Mouse (Mus musculus): ENCODE data around the gene Celsr1.

Gene Celsr1

DNA sequence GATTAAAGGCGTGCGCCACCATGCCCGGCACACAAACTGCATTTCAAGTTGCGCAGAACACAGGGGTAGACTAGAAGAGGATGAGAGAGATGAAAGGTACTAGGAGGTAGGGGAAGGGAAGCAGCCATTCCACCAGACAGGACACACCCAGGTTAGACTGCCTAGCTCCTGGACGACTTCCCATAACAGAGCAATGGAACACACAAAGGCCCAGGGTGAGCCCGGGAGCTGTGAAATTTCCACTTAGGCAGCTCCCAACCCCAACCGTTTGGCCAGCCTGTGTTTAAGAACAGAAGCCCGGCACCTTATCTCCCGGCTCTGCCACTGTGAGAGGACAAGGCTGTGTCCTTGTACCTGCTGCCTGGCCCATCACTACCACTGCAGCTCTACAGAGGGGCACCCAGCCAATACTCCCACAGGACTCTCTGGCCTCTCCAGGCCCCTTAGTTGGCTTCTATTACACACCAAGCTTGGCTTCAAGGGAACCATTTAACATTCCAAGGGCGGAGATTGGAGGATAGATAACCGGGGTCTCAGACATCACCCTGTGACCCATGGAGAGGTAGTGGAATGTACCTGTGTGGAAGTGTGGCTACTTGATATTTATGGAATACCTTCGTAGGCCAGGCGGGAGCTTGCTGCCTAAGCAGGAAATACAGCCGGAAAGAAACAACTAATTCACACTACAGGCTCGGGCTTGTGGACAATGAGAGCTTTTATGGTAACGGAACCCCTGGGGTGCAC lies 84.0 kb downstream of the Celsr1 start:
- DNase-seq: no peak

DNA sequence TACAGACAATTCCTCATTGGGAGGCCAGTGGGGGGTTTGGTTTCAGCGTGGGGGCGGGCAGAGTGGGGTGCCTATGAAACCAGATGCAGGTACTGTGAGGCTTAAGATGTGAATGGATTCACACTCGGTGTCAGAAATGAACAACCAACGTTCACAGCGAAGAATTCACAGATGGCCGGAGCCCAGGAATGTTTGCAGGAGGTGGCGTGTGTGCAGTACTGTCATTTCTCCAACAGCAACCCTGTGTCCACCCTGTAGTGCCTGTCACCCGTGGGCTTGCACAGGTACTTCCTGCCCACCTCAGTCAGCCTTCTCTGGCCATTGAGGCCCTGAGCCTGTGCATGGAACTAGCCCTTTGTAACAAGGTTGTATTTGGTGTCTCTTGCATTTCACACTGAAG lies 85.6 kb downstream of the Celsr1 start:
- no peak for DNase-seq

DNA sequence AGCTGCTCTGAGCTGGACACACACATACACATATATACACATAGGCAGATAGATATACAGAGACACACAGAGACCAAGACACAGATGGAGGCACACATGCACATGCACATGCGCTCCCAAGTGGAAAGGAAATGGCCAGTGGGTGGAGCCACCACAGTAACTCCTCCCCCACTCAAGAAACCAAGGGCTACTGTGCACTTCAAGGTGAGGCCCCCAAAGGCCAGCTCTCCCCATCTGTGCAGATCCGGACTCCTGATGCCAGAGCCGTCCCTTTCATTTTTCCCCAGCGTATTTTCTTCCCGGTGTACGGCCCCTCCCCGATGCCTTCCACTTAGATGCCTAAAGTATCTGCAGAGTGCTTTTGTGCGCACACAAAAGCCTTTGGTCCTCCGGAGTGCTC lies 86.0 kb downstream of the Celsr1 start:
- no peak for DNase-seq

DNA sequence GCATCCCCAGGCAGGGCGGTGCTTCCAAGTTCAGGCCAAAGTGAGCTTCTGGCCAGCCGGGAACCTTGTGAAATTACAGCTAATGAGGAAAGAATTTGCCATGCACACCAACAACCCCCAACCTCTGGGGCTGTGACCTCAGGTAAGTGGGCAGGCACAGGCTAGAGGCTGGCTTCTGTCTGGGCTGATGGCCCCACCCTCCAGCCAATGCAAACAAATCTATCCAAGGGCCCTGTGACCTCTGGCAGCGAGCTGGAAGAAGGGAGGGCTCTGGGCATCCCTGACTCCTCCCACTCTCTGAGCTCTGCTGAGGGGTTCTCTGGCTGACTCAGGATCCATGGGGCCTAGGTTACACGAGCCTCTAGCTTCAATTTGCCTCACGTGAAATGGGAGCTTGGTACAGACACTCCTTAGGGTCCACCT lies 97.9 kb downstream of the Celsr1 start:
- no peak for DNase-seq

DNA sequence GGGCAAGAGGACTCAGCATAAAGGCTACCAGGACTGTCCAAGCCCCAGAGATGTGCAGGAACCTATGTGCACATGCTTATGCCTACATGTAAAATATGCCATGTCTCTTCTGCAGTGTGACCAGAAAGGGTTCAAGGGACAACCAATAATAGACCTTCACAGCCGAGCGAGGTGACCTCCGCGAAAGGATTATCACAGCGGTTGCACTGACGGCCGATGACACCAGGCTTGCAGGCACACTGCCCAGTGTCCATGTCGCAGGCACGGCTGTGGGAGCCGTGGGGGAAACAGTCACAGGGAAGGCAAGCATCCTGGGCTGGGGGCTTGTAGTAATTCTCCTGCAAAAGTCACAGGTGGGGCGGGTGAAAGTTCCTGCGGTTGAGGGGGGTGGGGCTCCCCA lies 105.4 kb downstream of the Celsr1 start:
- no peak for DNase-seq

DNA sequence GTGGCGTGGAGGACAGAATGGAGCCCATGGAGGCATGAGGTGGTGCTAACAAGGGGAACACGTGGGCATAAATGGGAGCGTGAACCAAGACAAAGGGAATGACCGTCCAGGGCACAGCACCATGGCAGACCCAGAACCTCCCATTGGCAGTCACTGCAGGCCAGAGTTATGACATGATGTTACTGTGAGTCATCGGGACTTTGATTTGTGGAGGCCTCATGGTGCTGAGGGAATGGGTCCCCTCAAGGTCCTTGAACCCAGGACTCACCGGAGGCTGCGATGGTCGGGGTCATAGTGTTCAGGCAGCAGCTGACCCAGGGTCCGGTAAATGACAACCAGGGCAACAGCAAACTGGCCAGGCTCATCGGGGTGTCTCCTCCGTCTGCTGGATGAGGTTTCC lies 111.7 kb downstream of the Celsr1 start:
- DNase-seq: no peak

DNA sequence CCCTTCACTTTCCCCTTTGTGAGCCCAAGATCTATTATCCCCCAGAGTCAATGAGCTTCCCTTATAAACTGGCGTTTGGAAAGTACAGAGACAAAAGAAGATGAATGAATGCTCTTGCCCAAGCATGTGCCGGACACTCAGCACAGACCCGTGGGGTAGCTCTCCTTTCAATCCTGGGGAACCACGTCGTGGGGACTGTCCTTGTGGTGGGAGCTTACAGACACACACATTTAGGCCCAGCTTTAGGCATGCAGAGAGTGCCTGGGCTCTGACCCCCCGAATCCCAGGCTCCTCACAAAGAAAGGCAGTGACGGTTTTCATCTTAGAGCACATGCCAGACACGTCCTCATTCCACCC lies 113.7 kb downstream of the Celsr1 start:
- no peak for DNase-seq

DNA sequence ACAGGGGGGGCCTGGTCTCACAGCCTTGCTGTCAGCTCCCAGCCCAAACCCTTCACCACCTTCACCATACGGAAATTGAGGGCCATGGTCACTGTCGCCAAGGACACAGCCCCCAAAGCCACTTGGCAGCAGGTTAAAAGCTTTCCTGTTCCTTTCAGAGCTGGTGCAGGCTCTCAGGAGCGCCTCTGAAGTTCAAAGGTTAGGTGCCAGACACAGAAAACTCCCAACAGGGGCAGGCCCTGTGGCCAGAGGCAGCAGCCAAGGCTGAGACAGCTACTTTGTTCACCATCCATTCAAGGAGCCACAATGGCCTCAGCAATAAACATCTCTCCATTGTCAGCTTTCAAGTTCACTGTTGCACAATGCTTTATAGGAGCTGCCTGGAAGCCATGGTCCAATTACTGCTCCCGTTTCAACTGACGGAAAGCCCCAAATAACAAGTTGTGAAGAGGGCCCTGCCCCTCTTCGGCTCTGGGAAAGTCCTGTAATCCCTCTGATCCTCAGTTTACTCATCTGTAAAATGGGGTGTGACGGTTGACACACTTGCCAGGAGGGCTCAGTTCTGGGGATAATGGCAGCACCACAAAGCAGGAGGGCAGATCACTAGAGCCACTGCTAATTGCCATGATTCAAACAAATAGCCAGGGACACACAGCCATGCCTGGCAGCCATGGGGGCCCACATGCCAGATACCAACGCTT lies 114.2 kb downstream of the Celsr1 start:
- no peak for DNase-seq

DNA sequence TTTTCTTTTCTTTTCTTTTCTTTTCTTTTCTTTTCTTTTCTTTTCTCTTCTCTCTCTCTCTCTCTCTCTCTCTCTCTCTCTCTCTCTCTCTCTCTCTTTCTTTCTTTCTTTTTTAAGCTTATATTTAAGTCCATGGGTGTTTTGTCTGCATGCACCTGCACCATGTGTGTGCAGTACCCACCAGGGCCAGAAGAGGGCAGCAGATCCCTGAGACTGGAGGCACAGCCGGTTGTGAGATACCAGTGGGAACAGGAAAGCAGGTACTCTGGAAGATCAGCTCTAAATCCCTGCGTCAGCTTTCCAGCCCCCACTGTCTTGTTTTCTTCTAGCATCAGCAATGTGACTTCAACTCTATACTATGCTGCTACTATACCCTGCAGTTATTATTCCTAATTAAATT lies 120.0 kb downstream of the Celsr1 start:
- no peak for DNase-seq

DNA sequence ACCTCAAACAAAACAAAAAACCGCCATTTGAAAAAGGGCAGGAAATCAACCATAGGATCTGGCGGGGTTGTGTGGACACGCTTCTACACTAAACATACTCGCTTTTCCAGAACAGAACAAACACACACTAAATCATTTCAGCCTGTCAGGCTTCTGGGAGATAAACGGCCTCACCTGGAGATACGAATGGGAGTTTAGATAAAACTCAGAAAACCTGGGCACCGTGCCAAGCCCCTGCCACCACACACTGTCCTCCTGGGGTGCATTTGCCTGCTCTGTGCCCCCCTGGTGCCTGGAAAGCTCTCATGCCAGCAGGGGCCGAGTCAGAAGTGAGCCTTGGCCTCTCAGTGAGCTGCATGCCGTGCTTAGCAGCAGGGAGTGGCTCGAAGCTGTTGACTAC lies 123.6 kb downstream of the Celsr1 start:
- DNase-seq: no peak

DNA sequence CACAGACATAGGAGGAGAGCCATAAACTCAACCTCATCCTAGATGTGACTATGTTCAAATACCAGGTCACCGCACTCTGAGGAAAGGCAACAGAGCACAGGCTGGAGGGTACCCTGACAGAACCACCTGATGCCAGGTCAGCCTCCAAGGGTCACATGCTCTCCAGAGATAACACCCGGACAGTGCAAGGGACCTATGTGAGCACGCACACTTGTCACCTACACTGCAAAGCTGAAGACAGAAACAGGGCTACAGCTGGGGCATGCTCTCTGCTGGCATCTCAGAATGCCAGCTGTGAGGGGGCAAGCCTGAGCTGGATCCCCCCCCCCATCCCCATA lies 124.1 kb downstream of the Celsr1 start:
- DNase-seq: no peak

DNA sequence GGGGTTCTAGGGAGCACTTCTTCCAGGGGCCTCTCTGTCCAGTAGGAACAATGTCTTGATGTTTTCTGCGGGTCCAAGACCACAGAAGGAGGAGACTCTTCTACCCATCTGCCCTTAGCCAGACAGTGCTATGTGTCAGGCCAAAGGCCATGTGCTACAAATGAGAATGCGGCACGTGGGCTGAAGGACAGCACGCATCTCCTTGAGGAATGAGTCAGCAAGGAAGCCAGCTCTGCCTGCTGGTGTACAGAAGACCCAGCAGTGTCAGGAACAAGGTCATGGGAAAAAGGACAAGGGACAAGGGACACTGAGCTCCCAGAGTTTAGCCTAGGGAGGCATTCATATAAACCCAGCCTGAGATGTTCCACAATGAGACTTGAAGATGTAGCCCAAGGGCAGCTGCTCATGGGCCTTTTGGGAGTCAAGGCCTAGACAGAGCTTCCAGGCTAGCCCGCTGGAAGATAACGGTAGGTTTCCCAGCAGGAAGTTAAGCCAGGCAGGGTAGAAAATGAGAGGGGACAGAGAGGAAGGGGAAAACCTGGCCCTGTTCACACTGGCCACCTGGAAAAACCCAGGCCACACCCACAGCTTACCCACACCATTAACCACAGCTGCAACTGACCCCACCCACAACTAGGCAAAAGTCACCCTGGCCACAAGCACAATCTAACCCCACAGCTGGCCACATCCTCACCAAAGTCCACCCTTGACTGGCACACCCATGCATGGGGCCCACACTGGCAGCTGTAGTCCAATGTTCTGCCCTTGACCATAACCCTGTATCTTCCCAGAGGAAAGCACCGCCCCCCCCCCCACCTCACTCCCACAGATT lies 124.7 kb downstream of the Celsr1 start:
- no peak for DNase-seq

DNA sequence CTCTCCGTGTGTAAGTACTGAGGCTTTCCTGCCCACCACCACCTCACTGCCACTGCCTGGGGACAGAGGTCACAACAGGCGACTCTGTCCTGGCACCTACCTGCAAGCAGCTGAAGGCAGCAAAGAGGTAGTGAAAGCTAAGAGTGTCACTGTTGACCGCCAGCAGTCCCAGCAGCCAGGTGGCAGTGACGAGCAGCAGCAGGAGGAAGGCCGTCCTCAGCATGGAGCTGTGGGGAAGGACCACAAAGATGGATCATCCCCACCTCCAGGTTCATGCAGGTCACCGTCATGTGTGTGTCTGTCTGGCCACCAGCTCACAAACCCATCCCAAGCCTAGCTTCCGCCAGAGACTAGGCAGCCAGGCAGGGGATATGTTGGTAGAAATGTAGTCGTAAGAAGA lies 129.8 kb downstream of the Celsr1 start:
- no peak for DNase-seq

DNA sequence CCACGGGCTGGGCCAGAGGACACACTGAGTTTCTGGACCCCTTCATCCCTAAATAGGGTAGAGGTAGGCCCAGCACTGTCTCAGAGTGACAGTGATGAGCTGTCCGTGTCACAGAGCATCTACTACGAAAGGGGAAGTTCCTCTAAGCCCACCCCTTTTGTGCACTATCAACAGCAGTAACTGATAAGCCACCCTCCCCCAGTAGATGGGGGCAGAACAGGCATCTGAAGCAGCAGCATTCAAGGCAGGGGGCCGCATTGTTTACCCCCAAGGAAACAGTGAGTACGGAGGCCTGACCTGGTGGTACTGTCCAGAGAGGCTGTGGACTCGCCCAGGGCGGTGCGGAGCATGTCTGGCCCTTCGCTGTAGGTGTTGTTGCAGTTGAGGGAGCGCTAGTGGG lies 131.1 kb downstream of the Celsr1 start:
- DNase-seq: no peak

DNA sequence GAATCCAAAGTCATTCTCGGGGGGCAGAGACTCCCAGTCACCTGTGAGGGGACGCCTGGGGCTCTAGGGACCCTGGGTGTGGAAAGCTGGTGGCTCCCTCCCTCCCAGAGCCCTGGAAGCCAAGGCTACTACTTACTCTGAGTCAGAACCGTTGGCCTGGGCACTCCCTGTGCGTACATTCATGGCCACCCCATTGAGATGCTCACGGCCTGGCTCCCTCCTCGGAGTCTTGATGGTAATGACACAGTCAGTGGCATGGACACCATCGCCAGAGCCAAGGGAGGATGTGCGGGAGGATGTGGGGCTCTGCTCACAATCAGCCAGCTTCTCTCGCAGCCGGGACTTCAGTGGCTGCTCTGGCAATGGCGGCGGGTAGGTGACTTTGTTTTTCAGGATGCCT lies 132.8 kb downstream of the Celsr1 start:
- no peak for DNase-seq

DNA sequence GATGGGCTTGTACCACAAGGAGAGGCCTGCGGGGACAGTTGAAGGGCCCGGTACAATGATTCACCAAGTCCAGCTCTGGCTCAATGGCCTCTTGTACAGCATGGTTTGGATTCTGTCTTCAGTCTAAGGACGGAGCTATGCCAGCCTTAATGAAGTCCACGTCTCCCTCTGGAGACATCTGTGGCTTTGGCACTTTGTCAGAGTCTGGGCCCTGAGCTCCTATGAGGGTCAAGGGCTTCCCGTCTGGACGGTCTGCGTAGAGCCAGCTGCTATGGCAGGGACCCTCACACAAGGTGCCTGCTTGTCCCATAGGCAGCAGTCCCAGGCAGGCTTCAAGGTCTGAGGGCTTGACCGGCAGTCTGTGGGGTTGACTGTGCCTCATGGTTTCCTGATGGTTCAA lies 133.3 kb downstream of the Celsr1 start:
- no peak for DNase-seq

DNA sequence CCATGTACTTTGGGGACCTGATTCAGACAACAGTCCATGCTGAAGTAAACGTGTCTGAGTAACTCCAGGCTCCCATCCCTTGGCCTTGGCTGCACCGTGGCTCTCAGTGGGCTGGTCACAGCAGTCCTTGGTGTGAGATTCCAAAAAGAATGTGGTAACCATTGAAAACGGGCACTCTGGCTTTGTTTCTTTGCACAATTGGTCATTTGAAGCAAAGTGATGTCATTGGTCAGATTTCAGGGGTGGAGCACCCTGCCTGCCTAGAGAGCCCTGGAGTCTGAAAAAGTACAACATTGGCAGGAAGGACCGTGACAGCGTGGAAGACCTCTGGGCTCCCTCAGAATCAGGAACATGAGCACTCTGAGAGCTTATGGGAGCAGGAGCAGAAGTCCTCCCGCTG lies 134.2 kb downstream of the Celsr1 start:
- DNase-seq: no peak

DNA sequence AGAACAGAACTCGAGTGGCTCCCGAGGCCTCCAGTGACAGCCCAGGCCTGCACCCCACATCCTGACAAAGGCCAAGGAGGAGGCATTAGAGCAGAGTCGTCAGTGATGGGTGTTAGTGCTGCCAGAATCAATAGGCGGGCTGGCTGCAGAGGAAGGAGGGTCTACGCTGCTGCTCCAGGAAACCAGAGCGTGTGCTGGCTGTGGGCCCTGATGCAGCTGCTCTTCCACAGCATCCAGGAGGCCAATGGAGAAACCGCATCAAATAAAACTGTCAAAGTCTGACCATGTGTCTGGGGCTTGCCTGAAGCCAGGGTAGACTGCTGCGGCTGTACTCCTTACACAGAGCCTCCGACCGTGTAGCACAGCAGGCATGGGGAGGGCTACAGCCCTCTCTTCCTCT lies 136.5 kb downstream of the Celsr1 start:
- no peak for DNase-seq

DNA sequence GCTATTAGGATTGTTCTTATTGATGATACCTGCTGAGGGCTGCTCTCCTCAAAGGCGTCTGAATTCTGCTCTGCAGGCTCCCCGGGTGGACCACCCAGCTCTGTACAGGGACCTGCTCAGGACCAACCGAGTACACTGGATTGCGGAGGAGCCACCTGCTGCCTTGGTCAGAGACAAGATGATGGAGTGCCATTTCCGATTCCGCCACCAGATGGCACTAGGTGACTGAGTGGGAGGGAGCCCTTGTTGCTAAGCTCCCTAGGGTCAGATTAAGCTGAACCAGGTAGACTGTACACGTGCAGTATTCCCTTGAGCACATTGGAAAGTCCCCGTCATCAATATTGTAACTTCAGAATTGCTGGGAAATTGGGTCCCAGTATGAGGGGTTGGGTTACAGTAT lies 137.3 kb downstream of the Celsr1 start:
- peak; percentile 83 to 84 for DNase-seq

DNA sequence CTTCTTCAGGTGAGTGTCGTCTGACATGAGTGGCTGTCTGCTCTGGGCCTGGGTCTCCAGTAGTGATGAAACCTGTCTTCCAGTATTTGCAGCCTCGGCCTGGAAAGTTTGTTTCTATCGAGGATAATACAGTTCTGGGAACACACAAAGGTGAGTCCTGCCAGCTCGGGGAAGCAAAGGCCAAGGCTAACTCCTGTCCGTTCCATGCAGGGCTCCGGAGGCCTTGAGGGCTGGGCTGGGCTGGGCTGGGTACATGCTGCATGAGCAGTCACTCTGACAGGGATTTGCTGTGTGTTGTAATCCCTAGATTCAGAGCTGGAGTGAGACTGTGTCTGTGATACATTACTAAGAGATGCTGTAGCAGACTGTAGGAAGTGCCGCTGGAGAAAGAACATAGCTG lies 139.7 kb downstream of the Celsr1 start:
- no peak for DNase-seq

DNA sequence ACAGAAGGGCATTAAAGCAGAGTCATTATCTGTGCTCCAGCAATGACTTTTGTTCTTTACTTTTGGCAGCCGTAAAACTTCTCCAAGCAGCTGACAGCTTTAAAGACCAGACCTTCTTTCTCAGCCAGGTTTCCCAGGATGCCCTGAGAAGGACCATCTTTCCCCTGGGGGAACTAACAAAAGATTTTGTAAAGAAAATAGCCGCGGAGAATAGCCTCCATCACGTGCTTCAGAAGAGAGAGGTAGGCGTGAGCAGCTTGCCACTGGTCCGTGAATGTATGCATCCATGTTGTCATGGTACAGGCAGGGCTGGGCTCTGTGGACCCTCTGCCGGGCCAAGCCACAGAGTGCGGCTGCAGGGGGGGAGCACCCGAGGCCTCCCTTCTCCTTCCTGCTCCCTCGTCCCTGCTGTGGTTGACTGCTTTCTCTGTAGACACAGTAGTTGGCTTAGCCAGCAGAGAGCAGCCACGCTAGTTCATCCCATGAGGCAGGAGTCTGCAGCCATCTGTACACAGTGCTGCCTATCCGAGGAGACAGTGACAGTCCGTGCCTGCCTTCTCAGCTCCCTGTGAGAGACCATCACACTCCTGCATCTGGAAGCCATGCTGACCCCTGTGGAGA lies 141.0 kb downstream of the Celsr1 start:
- DNase-seq: no peak

DNA sequence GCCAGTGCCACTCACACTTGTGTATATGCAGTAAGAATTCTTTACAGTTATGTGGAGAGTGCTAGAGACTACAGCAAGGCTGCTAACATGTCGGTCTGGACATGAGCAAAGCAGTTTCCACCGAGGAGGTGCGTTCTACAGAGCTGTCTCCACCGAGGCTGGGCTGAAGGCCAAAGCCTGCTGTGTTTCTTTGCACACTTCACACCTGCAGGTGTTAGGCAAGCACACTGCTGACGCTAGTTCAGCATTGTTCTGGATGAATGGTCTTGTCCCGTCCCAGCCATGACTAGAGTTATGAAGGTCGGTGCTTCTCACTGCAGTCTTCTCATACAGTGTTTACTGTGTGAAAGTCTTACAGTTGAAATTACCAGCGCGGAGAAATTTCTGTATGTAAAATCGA lies 141.6 kb downstream of the Celsr1 start:
- peak; percentile 43 for DNase-seq

DNA sequence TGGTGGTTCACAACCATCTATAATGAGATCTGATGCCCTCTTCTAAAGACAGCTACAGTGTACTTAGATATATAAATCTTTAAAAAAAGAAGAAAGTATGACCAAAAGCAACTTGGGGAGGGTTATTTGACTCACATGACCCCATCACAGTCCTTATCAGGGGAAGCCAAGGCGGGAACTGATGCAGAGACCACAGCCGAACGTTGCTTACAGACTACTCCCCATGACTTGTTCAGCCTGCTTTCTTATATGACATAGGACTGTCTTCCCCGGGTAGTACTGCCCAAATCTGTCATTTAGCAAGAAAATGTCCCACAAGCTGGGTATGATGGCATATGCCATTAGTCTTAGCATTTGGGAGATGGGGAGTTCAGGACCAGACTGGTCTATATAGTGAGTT lies 144.3 kb downstream of the Celsr1 start:
- DNase-seq: no peak

DNA sequence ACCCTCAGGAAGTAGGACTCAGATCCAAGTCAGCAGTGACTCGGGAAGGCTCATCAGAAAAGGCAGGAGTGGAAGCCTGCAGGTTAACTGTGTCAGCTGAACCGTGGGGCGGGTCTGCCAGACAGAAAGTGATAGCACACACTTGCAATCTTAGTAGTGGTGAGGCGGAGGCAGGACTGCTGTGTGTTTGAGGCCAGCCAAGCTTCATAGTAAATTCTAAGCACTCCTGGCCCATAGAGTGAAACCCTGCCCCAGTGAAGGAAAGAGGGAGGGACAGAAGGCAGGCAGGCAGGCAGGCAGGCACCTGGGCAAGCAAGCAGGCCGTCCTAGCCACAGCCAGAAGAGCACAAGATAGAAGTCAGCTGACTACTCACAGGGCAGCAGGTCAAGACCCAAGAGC lies 148.0 kb downstream of the Celsr1 start:
- DNase-seq: no peak

All from cerebellum, adult 18-20 months (tissue).